Mouse (Mus musculus): ENCODE results near the gene Git1. TPM values are rescaled to one million over a fixed set of nuclear protein-coding genes. Genes with fewer than 3 reads are reported as not detected.

Git1 gene
- total and polyA plus RNA-seq, 3 experiments, result 9.5 to 90.7 (median 42.8) TPM

- no peaks in the 10 kb centered on the region for H3K9me3 ChIP-seq (replicated peaks)
- no peaks in the 10 kb centered on the region for H3K27me3 ChIP-seq (ENCODE audit: insufficient read depth, low read length)
- H3K4me3 ChIP-seq (ENCODE audit: low read depth, low read length), result no peak overlapping the region
- H3K36me3 ChIP-seq (replicated peaks), result peaks cover 85% of the 10 kb centered on the region
- no peak for TF ChIP-seq TAL1 (conservative IDR thresholded peaks at IDR 0.05; ENCODE audit: low read depth, low read length)
- no peak for TF ChIP-seq POLR2AphosphoS5 (IDR thresholded peaks at IDR 0.05; ENCODE audit: insufficient replicate concordance, low read depth, low read length)
- no peak for TF ChIP-seq CTCF (IDR thresholded peaks at IDR 0.05; ENCODE audit: low read depth, low read length)
- TF ChIP-seq GATA1 (IDR thresholded peaks at IDR 0.05; ENCODE audit: borderline replicate concordance, low read length), result no peak
- TF ChIP-seq GATA2 (IDR thresholded peaks at IDR 0.05; ENCODE audit: borderline replicate concordance, low read depth, low read length), result no peak
- DNase-seq (ENCODE audit: low spot score) (no peak), ATAC-seq (ENCODE audit: extremely low read depth, insufficient number of reproducible peaks, low FRiP score, poor library complexity, severe bottlenecking) (no peak)
- H3K4me1 ChIP-seq (ENCODE audit: insufficient read depth, low read depth, low read length), result peaks cover 10% of the 10 kb centered on the region
These were observed 12.9 kb downstream of the Git1 start for GRCm38 (mm10) chr11:77506273-77506672.

- ATAC-seq (ENCODE audit: extremely low read depth, insufficient number of reproducible peaks, low FRiP score, poor library complexity, severe bottlenecking) (no peak), DNase-seq (ENCODE audit: low spot score) (no peak)
- H3K36me3 ChIP-seq (replicated peaks), result peaks cover 79% of the 10 kb centered on the region
- no peaks in the 10 kb centered on the region for H3K27me3 ChIP-seq (ENCODE audit: insufficient read depth, low read length)
- no peaks in the 10 kb centered on the region for H3K9me3 ChIP-seq (replicated peaks)
- no peak overlapping the region for H3K4me3 ChIP-seq (ENCODE audit: low read depth, low read length)
- TF ChIP-seq CTCF (IDR thresholded peaks at IDR 0.05; ENCODE audit: low read depth, low read length), result no peak
- no peak for TF ChIP-seq GATA2 (IDR thresholded peaks at IDR 0.05; ENCODE audit: borderline replicate concordance, low read depth, low read length)
- no peak for TF ChIP-seq POLR2AphosphoS5 (IDR thresholded peaks at IDR 0.05; ENCODE audit: insufficient replicate concordance, low read depth, low read length)
- TF ChIP-seq GATA1 (IDR thresholded peaks at IDR 0.05; ENCODE audit: borderline replicate concordance, low read length), result no peak
- TF ChIP-seq TAL1 (conservative IDR thresholded peaks at IDR 0.05; ENCODE audit: low read depth, low read length), result no peak
- peaks cover 13% of the 10 kb centered on the region for H3K4me1 ChIP-seq (ENCODE audit: insufficient read depth, low read depth, low read length)
These were observed 13.6 kb downstream of the Git1 start for GRCm38 (mm10) chr11:77506941-77507340.

GRCm38 (mm10) chr11:77507426-77507825, 14.1 kb downstream of the Git1 start:
- Histone ChIP-seq H3K36me3 (replicated peaks) (peaks cover 74% of the 10 kb centered on the region), H3K4me1 (ENCODE audit: insufficient read depth, low read depth, low read length) (peaks cover 16% of the 10 kb centered on the region), H3K9me3 (replicated peaks) (no peaks in the 10 kb centered on the region), H3K4me3 (ENCODE audit: low read depth, low read length) (no peak overlapping the region), H3K27me3 (ENCODE audit: insufficient read depth, low read length) (no peaks in the 10 kb centered on the region)
- ATAC-seq (ENCODE audit: extremely low read depth, insufficient number of reproducible peaks, low FRiP score, poor library complexity, severe bottlenecking), result no peak
- DNase-seq (ENCODE audit: low spot score), result no peak
- TF ChIP-seq GATA2 (IDR thresholded peaks at IDR 0.05; ENCODE audit: borderline replicate concordance, low read depth, low read length) (no peak), GATA1 (IDR thresholded peaks at IDR 0.05; ENCODE audit: borderline replicate concordance, low read length) (no peak)

GRCm38 (mm10) chr11:77508068-77509021, 15.0 kb downstream of the Git1 start:
- no peak for TF ChIP-seq GATA2 (IDR thresholded peaks at IDR 0.05; ENCODE audit: borderline replicate concordance, low read depth, low read length)
- TF ChIP-seq CTCF (IDR thresholded peaks at IDR 0.05; ENCODE audit: low read depth, low read length), result peak; percentile 82
- Histone ChIP-seq H3K36me3 (replicated peaks) (peaks cover 65% of the 10 kb centered on the region), H3K9me3 (replicated peaks) (no peaks in the 10 kb centered on the region), H3K27me3 (ENCODE audit: insufficient read depth, low read length) (no peaks in the 10 kb centered on the region), H3K4me3 (ENCODE audit: low read depth, low read length) (peak overlapping the region; percentile 61; the same call in 1 of the 2 replicates), H3K4me1 (ENCODE audit: insufficient read depth, low read depth, low read length) (peaks cover 22% of the 10 kb centered on the region)
- peak; percentile 82 for DNase-seq (ENCODE audit: low spot score)
- ATAC-seq (ENCODE audit: extremely low read depth, insufficient number of reproducible peaks, low FRiP score, poor library complexity, severe bottlenecking), result no peak

- peaks cover 35% of the 10 kb centered on the region for H3K36me3 ChIP-seq (replicated peaks)
- ATAC-seq (ENCODE audit: extremely low read depth, insufficient number of reproducible peaks, low FRiP score, poor library complexity, severe bottlenecking) (no peak), DNase-seq (ENCODE audit: low spot score) (no peak)
- no peak overlapping the region for H3K4me3 ChIP-seq (ENCODE audit: low read depth, low read length)
- H3K9me3 ChIP-seq (replicated peaks), result no peaks in the 10 kb centered on the region
- TF ChIP-seq GATA1 (IDR thresholded peaks at IDR 0.05; ENCODE audit: borderline replicate concordance, low read length), result no peak
- no peak for TF ChIP-seq POLR2AphosphoS5 (IDR thresholded peaks at IDR 0.05; ENCODE audit: insufficient replicate concordance, low read depth, low read length)
- no peak for TF ChIP-seq TAL1 (conservative IDR thresholded peaks at IDR 0.05; ENCODE audit: low read depth, low read length)
- TF ChIP-seq GATA2 (IDR thresholded peaks at IDR 0.05; ENCODE audit: borderline replicate concordance, low read depth, low read length), result no peak
- TF ChIP-seq CTCF (IDR thresholded peaks at IDR 0.05; ENCODE audit: low read depth, low read length), result no peak
- H3K4me1 ChIP-seq (ENCODE audit: insufficient read depth, low read depth, low read length), result peaks cover 46% of the 10 kb centered on the region
- peaks cover 21% of the 10 kb centered on the region for H3K27me3 ChIP-seq (ENCODE audit: insufficient read depth, low read length)
These were observed 18.0 kb downstream of the Git1 start for GRCm38 (mm10) chr11:77511336-77511735.

GRCm38 (mm10) chr11:77512891-77513810, 19.8 kb downstream of the Git1 start:
- ATAC-seq (ENCODE audit: extremely low read depth, insufficient number of reproducible peaks, low FRiP score, poor library complexity, severe bottlenecking) (peak; percentile 51), DNase-seq (ENCODE audit: low spot score) (peak; percentile 76)
- H3K27me3 ChIP-seq (ENCODE audit: insufficient read depth, low read length), result peaks cover 35% of the 10 kb centered on the region
- H3K4me3 ChIP-seq (ENCODE audit: low read depth, low read length), result peak overlapping the region; percentile 78
- no peak for TF ChIP-seq GATA2 (IDR thresholded peaks at IDR 0.05; ENCODE audit: borderline replicate concordance, low read depth, low read length)
- TF ChIP-seq TAL1 (conservative IDR thresholded peaks at IDR 0.05; ENCODE audit: low read depth, low read length), result no peak
- no peak for TF ChIP-seq GATA1 (IDR thresholded peaks at IDR 0.05; ENCODE audit: borderline replicate concordance, low read length)
- TF ChIP-seq CTCF (IDR thresholded peaks at IDR 0.05; ENCODE audit: low read depth, low read length), result no peak
- no peak for TF ChIP-seq POLR2AphosphoS5 (IDR thresholded peaks at IDR 0.05; ENCODE audit: insufficient replicate concordance, low read depth, low read length)
- H3K36me3 ChIP-seq (replicated peaks), result peaks cover 19% of the 10 kb centered on the region
- no peaks in the 10 kb centered on the region for H3K9me3 ChIP-seq (replicated peaks)
- H3K4me1 ChIP-seq (ENCODE audit: insufficient read depth, low read depth, low read length), result peaks cover 46% of the 10 kb centered on the region
